Mouse (Mus musculus) liver, adult (tissue): ENCODE data around the gene Nt5c2.

Experiments used
- GATA4 ChIP-seq: IDR thresholded peaks from 2 replicates; pipeline ENCODE4 v1.6.1; 2014; ENCODE audit warnings: mild to moderate bottlenecking, low read length; ENCODE audit not compliant: insufficient replicate concordance

The Nt5c2 gene

DNA sequence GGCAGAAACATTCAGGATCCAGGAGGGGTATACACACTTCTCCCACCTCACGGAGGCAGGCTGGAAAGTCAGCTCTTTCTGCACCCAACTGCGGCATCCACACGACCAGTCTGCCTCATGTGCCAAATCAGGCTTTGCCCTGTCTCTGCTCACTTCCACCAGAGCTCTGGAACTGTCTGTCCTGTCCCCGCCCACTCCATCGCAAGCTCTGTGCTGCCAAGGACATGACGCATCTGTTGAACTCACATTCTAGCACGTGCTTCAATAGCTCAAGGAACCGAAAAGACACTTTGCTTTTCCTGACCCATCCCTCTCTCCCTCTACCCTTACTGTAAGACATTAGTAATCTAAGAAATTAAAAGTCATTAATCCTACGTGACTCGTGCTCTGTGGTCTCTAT lies 10.0 kb upstream of the Nt5c2 start:
- no peak for TF ChIP-seq GATA4

DNA sequence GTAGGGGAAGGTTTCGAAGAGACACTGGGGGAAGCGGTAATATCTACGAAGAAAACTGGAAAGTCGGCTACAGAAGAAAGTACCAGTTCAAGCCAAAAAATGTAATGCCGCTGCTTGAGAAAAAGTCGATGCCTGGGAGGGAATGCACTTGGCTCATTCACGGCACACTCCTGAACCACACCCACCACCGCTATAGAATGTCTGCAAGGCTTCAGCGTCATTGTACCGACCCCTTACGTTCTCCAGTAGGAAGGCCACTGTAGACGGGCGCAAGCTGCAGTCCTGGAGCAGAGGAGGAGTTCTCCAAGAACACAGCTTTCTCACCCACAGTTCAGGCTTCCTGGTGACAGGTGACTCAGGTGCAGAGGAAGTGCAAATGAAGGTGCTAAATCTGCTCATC lies 8.6 kb upstream of the Nt5c2 start:
- TF ChIP-seq GATA4 = no peak

DNA sequence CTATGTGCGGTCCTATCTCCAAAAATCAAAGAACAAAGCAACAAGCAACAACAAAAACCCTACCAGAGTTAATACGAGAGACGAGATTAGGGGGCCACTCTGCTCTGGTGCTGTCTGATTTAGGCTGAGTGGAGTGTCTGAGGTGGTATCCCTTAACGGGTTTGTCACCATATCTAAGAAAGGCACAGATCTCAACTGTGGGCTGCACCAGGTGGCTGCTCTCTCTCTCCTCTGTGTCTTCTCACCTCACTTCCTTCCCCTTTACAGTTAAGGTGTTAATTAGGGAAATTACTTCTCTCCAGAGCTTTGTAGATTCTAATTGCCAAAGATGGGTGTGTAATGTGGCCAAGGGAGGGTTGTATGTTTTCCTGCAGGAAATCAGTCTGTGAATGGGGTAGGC lies 7.8 kb upstream of the Nt5c2 start:
- TF ChIP-seq GATA4 = no peak

DNA sequence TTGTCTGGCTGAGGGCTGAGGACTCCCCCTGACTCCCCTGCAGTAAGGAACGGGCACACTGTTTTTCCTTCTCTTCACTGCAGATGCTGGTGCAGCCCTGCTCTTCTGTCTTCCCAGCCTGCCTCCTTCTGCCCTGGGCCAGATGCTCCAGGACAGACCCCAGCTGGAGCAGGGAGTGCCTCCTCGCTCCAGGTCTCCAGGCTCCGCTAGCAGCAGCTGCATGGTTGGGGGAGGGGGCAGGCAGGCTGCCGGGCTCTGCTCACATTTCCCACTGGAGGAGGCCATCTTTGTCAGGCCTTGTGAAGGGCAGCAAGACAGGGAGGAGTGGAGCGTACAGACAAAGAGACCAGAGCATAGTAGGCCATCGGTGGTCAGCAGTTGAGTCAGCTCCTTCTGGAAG lies 4.4 kb upstream of the Nt5c2 start:
- no peak for TF ChIP-seq GATA4

DNA sequence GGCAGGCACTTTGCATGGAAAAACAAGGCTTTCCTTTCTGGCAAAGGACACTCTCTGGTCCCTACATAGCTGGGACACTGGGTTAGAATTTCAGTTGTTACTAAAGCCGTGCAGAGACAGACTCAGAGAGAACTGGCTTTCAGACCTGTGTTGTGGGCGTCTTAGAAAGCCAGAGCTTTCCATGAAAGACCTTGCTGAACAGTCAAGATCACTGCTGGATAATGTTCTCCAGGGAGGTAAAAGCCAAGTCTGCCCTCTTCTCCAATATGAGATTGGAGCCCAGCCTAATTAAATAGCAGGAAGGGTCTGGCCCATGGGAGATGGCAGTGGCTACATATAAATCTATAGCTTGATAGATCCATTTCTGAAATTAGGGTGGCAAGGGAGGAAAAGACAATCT lies 3.4 kb upstream of the Nt5c2 start:
- no peak for TF ChIP-seq GATA4

DNA sequence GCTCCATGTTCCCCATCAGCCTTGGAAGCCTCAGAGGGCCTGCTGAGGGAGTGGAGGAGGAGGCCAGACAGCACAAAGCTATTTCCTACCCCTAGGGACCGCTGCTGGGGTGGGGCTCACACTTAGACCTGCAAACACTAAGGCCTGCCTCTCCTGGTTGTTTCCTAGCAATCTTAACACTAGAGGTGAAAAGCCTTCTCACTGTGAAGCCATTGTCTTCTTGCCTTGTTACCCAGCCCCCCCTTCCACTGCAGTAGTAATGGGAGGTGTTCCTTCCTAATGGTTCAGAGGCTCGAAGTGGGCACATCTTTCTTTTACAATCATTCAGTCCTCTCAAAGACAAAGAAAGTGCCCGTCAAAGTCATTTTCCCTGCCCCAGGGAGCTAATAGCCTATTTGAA lies 2.9 kb upstream of the Nt5c2 start:
- TF ChIP-seq GATA4 = no peak

DNA sequence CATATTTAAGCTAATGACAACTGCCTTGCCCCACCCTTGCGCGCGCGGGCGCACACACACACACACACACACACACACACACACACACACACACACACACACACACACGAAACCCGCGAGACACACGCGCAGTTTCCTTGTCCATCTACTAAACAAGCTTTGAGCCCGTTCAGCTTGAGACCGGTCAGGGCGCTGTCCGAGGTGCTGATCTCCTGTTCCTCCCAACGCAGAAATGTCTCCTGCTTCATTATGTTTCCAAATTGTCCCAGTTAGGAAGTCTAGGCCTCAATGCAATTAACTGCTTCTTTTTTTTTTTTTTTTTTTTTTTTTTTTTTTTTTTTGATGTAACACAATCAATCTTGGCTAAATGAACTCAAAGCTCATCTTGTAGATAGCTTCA lies 1.5 kb upstream of the Nt5c2 start:
- TF ChIP-seq GATA4 = no peak

DNA sequence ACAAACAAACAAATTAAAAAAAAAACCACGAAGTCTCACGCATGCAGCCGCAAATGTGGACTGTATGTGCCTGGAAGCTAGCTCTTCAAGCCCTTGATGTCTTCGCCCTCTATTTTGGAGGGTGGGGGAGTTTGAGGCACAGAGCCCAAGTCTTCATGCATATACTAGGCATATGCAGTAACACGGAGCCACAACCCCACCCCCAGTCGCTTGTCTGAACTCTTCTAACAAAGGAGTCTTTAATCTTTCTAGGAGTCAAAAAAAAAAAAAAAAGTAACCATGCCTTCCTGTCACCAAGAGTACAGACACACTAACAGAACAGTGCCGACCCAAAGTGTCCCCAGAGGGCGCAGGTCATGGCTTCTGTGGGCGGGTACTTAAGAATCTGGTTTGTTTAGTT lies 1.0 kb upstream of the Nt5c2 start:
- TF ChIP-seq GATA4 = no peak

DNA sequence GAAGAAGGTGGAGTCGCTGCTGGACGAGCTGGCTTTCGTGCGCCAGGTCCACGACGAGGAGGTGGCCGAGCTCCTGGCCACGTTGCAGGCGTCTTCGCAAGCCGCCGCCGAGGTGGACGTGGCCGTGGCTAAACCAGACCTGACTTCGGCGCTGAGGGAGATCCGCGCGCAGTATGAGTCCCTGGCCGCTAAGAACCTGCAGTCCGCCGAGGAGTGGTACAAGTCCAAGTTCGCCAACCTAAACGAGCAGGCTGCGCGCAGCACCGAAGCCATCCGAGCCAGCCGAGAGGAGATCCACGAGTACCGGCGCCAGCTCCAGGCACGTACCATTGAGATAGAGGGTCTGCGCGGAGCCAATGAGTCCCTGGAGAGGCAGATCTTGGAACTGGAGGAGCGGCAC lies 443 bp upstream of the Nt5c2 start:
- no peak for TF ChIP-seq GATA4

DNA sequence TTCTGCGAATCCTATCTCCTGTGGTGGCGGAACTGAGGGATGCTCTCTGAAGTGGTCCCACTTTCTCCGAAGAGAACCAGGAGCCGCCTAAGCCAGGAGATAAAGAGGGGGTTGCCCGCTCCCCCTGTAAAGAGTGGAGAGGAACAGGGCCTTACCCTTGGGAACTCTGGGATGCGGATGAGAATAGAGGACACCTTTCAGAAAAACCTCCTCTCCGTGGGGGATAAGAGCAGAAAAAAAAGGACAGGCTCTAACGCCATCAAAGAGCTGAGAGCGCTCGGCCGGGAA lies 850 bp downstream of the Nt5c2 start:
- TF ChIP-seq GATA4 = no peak

DNA sequence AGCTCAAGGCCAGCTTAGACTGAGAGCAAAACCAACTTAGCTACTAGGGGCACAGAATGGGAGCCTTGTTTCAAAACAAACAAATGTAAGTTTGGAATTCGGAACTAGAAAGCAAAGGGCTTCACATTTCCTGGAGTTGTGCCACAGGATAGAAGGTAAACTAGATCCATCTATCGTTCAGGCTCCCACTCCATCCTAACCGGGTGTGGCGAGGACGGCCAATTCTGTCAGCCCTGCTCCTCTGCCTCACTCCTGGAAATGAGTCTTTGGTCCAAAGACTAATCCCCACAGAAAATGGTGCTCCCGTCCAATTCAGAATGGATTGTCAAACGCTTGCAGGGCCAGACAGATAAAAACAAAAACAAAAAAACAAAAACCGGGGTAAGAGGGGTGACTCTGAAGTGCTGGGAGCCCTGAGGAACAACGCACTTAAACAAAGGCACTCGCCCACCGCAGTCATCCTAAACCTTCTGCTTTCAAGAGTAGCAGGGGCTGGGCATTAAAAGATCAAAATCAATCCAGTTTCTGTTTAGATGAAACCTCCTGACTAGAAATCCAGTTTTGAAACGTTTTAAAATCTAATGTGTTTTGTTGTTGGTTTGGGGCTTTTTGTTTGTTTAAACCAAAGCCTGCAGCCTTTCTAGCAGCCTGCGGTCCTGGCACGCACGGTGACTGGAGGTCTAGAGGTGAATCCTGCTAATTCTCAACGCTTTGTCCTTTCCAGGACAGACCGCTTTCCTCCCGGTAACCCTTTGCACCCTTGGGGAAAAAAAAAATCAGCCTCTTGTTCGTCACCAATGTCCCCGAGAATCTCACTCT lies 1.4 kb downstream of the Nt5c2 start:
- TF ChIP-seq GATA4 = no peak

DNA sequence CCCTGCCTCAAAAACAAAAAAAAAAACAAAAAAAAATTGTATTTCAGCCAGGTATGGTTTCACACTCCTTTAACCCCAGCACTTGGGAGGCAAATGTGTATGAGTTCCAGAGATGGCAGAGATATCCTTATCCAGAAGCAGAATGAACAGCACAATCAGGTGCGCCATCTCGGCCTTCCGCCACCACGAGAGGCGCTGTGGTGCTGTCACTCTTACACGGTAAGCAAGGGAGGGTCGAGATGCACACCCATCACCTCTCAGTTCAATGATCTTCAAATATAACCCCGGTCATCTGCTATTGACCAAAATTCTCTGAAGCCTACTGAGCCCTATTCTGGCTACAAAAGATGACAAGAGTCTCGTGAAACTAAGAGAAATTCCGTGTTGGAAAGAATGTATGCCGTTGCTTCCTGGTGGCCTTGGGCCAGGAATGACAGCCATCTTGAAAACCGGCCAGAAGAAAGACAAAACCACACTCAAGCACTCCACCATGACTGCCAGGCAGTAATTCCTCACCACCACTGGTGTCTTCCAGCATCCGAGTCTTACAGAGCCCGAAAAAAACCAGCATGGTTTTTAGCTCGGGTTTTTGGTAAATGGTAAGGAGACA lies 2.3 kb downstream of the Nt5c2 start:
- TF ChIP-seq GATA4 = no peak

DNA sequence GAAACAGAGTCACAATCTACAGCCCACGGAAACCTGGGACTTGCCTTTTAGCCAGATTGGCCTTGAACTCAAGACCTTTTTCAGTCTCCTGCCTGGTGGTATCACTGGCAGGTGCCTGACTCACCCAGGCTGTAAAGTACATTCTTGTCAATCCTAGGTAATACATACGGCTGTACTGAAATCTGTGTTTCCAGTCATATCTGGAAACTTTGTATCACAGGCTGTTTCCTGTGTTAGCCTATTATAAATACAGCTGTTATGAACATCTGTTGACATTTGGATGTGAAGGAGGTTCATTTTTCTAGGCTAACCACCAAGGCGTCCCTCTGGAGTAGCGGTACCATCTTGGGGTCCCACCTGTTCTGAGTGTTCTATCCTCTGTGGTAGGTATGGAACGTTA lies 5.0 kb downstream of the Nt5c2 start:
- no peak for TF ChIP-seq GATA4

DNA sequence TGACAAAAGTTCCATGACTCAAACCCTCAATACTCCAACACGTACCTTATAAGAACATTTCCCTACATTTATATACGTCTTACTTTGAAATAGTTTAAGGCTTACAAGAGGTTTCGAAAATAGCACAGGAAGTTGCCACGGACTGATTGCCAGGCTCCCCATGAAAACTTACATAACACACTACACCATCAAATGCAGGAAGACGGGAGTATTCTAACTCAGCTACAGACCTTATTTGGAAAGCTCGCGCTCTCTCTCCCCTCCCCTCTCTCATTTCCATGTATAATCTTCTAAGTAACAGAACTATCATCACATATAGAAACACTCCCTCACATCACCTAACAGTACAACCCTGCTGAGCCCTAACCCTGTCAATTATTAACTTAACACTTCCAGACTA lies 5.5 kb downstream of the Nt5c2 start:
- TF ChIP-seq GATA4 = no peak

DNA sequence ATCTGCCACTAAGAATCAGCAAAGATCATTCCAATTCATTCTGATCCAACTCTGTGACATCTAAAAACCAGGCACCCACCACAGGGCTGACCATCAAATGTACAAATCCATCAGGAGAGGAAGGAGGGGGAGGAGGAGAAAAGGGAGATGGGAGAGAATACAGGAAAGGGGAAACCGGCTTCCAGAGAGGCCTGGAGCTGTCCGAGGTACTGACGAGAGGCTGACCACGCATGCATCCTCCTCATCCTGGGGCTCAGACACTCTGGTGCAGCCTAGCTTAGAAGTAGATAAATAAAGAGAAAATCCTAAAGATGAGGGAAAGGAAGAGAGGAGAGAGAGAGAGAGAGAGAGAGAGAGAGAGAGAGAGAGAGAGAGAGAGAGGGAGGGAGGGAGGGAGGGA lies 8.6 kb downstream of the Nt5c2 start:
- no peak for TF ChIP-seq GATA4

DNA sequence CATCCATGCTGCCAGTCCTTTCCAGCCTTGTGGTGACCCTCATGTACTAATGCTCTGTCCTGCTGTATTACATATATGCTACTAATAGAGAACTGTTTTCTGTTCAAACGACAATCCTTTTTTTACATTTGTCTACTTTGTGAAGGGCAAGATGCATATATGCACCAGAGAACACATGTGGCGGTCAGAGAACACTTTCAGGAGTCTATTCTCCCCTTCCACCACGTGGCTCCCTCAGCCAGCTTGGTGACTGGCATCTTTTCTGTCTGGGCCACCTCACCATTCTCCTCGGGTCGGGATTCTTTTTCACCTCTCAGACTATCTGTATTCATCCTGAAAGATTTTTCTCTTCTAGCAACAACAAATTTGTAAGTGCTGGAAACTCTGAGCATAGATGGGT lies 9.1 kb downstream of the Nt5c2 start:
- no peak for TF ChIP-seq GATA4

DNA sequence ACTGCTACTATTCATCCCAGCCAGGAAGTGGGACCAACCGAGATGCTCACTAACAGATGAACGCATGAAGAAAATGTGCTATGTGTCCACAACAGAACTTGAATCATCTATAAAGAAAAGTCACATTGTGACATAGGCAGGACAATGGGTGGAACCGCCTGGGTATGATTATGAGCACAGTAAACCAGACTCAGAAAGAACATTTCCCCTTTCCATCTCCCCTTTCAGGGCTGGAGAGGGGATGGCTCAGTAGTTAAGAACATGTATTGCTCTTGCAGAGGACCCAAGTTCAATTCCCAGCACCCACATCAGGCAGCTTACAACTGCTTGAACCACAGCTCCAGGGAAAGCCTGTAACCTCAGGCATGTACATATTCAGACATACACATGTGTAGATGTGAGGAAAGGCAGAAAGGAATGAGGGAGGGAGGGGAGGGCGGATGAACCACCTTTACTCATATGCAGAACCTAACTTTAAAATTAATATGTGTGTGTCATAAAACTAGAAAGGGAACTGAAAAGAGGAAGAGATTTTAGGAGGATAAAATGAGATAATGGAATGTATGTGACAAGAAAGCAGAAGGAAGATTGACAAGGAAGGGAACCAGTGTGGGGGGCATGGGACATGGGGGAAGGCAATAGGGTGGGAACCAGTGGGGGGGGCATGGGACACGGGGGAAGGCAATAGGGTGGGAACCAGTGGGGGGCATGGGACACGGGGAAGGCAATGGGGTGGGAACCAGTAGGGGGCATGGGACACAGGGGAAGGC lies 11.0 kb downstream of the Nt5c2 start:
- TF ChIP-seq GATA4 = no peak

DNA sequence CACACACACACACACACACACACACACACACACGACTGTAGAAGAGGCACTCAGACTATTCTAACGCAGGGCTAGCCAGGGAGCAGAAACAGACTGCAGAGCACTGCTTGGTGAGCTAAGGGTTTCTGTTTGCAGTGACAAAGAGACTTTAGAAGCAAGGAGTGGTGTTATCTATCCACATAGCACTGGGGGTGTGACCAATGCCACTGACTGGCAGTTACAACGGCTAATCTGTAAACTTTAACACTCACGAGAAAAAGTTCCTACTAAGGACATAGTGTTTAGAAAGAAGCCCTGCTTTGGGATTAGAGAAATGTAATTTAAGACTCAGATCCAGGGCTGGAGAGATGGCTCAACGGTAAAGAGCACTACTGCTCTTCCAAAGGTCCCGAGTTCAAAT lies 15.2 kb downstream of the Nt5c2 start:
- no peak for TF ChIP-seq GATA4
